Mouse (Mus musculus) forebrain, embryonic 15.5 days (tissue): Measurements from ENCODE around the gene Rgs8. TPM values are rescaled to one million over a fixed set of nuclear protein-coding genes. Genes with fewer than 3 reads are reported as not detected.

Experiments
- ATAC-seq: fragments of 200-750 bp; cut with Nextera tagmentation; replicated peaks from 2 replicates; pipeline ENCODE4 v1.8.0; 2017; ENCODE audit warnings: mild to moderate bottlenecking, moderate TSS enrichment, moderate library complexity
- H3K27ac ChIP-seq: fragments of 300-500 bp; sonication (generic); replicated peaks from 2 replicates; pipeline ENCODE4 v1.5.1; 2015; ENCODE audit warnings: mild to moderate bottlenecking, inconsistent platforms
- H3K27me3 ChIP-seq: fragments of 300-500 bp; sonication (generic); 2 replicates; pipeline ENCODE4 v1.6.1; 2015; ENCODE audit warnings: inconsistent platforms
- H3K36me3 ChIP-seq: fragments of 300-500 bp; sonication (generic); 2 replicates; pipeline ENCODE4 v1.6.1; 2015; ENCODE audit warnings: mild to moderate bottlenecking, inconsistent platforms
- H3K4me1 ChIP-seq: fragments of 300-500 bp; sonication (generic); 2 replicates; pipeline ENCODE4 v1.6.1; 2015; ENCODE audit warnings: inconsistent platforms
- H3K4me2 ChIP-seq: fragments of 300-500 bp; sonication (generic); replicated peaks from 2 replicates; pipeline ENCODE4 v1.6.1; 2015; ENCODE audit warnings: mild to moderate bottlenecking, inconsistent platforms
- H3K4me3 ChIP-seq: fragments of 300-500 bp; sonication (generic); 2 replicates; pipeline ENCODE4 v1.5.1; 2015; ENCODE audit warnings: mild to moderate bottlenecking, inconsistent platforms
- H3K9ac ChIP-seq: fragments of 300-500 bp; sonication (generic); replicated peaks from 2 replicates; pipeline ENCODE4 v1.6.1; 2015; ENCODE audit warnings: mild to moderate bottlenecking, inconsistent platforms
- H3K9me3 ChIP-seq: fragments of 300-500 bp; sonication (generic); 2 replicates; pipeline ENCODE4 v1.6.1; 2016; ENCODE audit warnings: inconsistent platforms
- WGBS: fragments of 180-500 bp; shearing (Covaris S2); methylation state at CpG from one replicate; pipeline ENCODE4 v1.1.7; 2015; ENCODE audit warnings: mixed read lengths; 5-methylcytosine and 5-hydroxymethylcytosine counted together
- polyA plus RNA-seq: library from polyadenylated mRNA; unstranded; fragments of >200 nt; fragmentation: Nextera tagmentation; extraction: Ambion mirVana; gene quantifications from 2 replicates; pipeline ENCODE4 v1.2.1, GENCODE M21; 2015

Gene Rgs8
- polyA plus RNA-seq, 1 experiment from 2014 or later, result 19.2 TPM

DNA sequence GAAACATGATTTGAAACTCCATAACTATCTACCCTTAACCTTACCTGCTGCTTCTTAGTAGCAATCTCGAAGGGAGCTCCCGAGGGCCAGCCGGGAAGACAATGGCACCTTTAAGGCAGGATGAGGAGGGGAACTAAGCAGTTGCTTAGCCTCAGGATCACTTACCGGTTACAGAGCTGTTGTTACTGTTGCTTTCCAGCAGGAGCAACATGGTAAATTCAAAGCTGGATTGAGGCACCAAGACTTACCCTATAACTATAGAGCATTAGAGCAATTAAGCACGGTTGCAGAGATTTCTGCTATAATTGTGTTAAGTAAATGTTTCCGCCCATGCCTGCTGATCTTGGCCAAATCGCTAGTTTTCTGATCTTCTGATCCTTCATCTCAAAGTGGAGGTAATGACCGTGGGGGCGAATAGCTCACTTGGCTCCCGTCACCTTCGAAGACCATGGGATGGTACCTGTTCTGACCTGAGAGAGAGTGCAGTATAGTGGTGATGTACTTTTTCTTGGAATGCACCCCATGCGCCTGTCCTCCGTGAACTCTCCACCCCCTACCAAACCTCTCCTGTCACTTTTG lies 86.7 kb downstream of the Rgs8 start:
- Histone ChIP-seq H3K4me2 (peak overlapping the region; percentile 74), H3K27me3 (no peaks in the 10 kb centered on the region), H3K9me3 (no peaks in the 10 kb centered on the region), H3K9ac (no peak overlapping the region), H3K4me1 (peaks cover 64% of the 10 kb centered on the region), H3K27ac (no peak overlapping the region), H3K36me3 (no peaks in the 10 kb centered on the region), H3K4me3 (peak overlapping the region; percentile 50)
- WGBS, result 17% methylated on average over 13 of the region's 13 CpGs
- ATAC-seq, result no peak

DNA sequence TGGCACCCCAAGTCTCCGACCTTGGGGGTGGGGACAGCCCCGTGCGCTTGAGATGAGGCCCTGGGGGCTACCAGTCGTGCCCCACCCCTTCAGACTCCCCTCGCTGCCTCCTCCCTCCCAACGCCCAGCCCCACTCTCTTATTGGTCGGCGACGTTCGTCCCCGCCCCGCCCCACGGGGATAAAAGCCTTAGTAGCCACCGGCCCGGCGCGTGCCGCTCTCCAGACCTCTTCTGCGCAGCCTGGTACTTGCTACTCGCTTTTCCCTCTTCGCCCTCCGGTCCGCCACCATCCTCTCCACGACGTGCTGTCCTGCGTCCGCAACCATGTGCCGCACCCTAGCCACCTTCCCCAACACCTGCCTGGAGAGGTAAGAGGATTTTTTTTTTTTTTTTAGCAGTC lies 87.3 kb downstream of the Rgs8 start, which contains the start of gene Rgs16:
TSS of gene Rgs16 (plus strand) at position 205 of the 400 bp plus-strand sequence.
- Histone ChIP-seq H3K4me2 (peak within 1 kb of the TSS; percentile 74), H3K9ac (peak within 1 kb of the TSS; percentile 48), H3K4me3 (peak within 1 kb of the TSS; percentile 50), H3K27ac (no peak within 1 kb of the TSS; the same call in 1 of the 2 replicates), H3K27me3 (no peaks in the 10 kb centered on the region), H3K36me3 (no peaks in the 10 kb centered on the region), H3K4me1 (peaks cover 67% of the 10 kb centered on the region), H3K9me3 (no peaks in the 10 kb centered on the region)
- peak; percentile 79 for ATAC-seq
- 2% methylated on average over 28 of the region's 28 CpGs for WGBS

DNA sequence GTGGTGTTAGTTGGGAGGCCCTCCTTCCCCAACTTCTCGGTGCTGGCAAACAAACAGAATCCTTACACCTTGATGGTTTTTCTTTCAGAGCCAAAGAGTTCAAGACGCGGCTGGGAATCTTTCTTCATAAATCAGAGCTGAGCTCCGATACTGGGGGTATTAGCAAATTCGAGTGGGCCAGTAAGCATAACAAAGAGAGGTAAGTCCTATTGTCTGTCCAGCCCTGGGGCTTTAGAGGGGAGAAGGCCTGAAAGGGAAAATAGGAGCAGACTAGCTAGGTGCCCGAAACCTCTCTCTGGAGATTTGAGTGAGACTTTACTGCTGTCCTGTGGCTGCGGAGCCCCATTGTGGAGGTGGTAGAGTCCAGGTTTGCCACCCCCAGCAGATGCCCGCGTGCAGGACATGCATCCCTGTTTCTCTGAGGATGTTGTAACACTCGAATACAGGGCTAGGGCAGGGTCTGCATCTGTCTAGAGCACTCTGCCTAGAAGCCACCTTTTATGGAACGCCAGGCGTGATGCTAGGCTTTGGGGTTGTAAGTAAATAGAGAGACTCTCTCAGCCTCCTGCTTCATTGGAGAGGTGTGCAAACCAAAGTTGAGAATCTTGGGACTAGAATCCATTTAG lies 88.1 kb downstream of the Rgs8 start:
- Histone ChIP-seq H3K4me2 (peak overlapping the region; percentile 74), H3K9ac (peak overlapping the region; percentile 48), H3K9me3 (no peaks in the 10 kb centered on the region), H3K27me3 (no peaks in the 10 kb centered on the region), H3K4me1 (peaks cover 67% of the 10 kb centered on the region), H3K4me3 (peak overlapping the region; percentile 50), H3K36me3 (no peaks in the 10 kb centered on the region), H3K27ac (no peak overlapping the region; the same call in 1 of the 2 replicates)
- WGBS, result 27% methylated on average over 12 of the region's 12 CpGs
- ATAC-seq, result no peak

DNA sequence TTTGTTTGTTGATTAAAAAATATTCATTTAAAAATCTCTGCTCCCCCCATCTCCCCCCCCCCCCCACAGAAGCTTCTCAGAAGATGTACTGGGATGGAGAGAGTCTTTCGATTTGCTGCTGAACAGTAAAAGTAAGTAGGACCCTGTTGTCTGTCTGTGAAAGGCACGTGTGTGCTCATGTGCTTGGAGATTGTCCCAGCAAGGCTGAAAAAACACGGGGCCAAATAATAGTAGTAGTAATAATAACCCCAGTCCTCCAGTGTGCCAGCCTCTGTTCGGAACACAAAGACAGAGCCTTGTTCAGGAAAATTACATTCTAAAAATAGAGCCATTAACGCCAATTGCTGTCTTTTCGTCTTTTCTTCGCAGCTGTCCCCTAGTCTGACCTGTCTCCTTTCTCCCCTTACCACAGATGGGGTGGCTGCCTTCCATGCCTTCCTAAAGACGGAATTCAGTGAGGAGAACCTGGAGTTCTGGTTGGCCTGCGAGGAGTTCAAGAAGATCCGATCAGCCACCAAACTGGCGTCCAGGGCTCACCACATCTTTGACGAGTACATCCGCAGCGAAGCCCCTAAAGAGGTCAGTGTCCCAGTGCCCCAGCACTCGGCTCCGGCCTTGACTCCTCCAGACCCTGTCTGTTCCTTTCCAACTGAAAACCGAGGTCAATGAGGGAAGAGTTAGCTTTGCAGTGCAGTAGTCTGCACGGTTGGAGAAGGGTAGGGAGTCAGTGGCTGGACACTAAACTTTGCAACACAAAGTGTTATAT lies 88.9 kb downstream of the Rgs8 start:
- peak overlapping the region; percentile 74 for H3K4me2 ChIP-seq
- no peaks in the 10 kb centered on the region for H3K9me3 ChIP-seq
- no peak overlapping the region; the same call in 1 of the 2 replicates for H3K9ac ChIP-seq
- peaks cover 62% of the 10 kb centered on the region for H3K4me1 ChIP-seq
- H3K36me3 ChIP-seq, result no peaks in the 10 kb centered on the region
- WGBS, result 49% methylated on average over 18 of the region's 18 CpGs
- H3K27ac ChIP-seq, result peak overlapping the region; percentile 3; the same call in 1 of the 2 replicates
- H3K27me3 ChIP-seq, result no peaks in the 10 kb centered on the region
- ATAC-seq, result no peak
- peak overlapping the region; percentile 50 for H3K4me3 ChIP-seq

DNA sequence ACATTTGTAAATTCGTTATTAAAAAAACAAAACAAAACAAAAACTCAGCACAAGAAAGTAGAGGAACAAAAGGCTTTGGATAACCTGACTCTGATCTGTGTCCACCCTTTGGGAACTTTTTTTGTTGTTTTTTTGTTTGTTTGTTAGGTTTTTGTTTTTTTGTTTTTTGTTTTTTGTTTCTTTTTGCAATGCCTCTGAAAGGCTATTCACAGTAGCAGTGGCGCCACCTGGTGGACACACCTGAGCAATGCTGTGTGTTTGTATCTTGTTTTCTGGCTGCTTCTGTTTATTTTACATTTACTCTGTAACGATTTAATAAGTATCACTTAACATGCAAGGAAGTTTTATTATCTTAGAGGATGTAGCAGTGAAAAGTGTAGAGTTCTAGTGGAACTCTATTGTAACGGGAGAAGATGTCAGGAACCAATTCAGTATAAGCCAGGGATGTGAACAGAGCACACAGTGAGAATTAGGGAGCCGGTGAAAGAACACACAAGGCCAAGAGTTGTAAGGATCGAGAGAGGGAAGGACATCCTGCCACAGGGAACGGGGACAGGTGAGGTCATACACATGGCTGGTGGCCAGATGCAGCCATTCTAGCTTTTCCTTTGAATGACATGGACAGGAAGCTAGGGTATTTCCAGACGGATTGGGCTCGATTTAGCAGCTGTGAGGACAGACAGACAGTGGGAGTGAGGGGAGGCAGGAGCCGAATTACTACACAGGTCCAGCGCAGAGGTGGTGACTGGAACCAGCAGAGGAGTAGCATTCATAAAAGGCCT lies 89.7 kb downstream of the Rgs8 start:
- H3K36me3 ChIP-seq, result no peaks in the 10 kb centered on the region
- H3K9me3 ChIP-seq, result no peaks in the 10 kb centered on the region
- peaks cover 59% of the 10 kb centered on the region for H3K4me1 ChIP-seq
- WGBS, result 59% methylated on average over 11 of the region's 11 CpGs
- H3K27ac ChIP-seq, result no peak overlapping the region
- peak overlapping the region; percentile 74 for H3K4me2 ChIP-seq
- no peak overlapping the region for H3K9ac ChIP-seq
- ATAC-seq, result no peak
- peak overlapping the region; percentile 50 for H3K4me3 ChIP-seq
- no peaks in the 10 kb centered on the region for H3K27me3 ChIP-seq

DNA sequence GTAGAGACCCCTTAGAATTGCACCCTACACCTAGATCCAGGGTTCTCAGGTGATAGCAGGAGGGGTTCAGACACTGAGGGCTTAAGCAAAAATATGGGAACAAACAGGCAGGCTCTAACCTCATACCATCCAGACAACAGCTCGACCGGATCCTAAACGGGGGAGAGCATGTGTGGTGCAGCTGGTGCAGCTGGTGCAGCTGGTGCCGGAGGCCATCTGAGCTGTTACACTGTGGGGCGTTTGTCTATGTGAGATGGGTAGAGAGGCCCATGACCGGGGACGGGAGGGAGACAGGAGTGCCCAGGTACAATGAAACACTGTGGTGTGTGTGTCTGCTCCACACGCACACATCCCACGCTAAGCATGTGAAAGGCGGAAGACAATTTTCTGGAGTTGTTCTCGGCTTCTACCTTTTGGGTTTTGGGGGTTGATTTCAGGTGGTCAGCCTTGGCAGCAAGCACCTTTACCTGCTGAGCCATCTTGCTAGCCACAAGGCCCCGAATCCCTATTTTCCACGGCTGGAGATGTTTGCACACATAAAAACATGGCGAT lies 93.4 kb downstream of the Rgs8 start:
- no peak overlapping the region for H3K27ac ChIP-seq

DNA sequence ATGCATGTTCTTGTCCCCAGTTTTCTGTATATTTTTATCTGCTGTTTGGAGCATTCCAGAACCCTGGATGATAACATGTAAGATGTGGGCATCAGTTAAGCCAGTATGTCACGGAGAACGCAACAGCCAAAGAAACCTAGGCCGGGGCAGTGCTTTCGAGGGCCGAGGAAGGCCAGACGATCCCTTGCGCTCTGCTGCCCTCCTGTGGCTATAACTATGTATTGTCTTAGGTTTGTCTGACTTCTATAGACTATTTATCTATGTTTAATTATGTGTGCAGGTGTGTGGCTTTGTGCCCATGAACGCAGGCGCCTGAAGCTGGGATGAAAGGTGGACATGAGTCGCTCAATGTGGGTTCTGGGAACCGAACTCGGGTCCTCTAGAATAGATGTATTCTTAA lies 93.9 kb downstream of the Rgs8 start:
- no peak overlapping the region for H3K27ac ChIP-seq
- no peak for ATAC-seq
- WGBS, result 5% methylated on average over 12 of the region's 12 CpGs
- H3K27me3 ChIP-seq, result no peaks in the 10 kb centered on the region
- no peaks in the 10 kb centered on the region for H3K9me3 ChIP-seq
- H3K4me1 ChIP-seq, result peaks cover 65% of the 10 kb centered on the region
- no peak overlapping the region for H3K9ac ChIP-seq
- no peaks in the 10 kb centered on the region for H3K36me3 ChIP-seq
- H3K4me2 ChIP-seq, result no peak overlapping the region
- H3K4me3 ChIP-seq, result no peak overlapping the region

More for the DNA sequence above, 93.4 kb downstream of the Rgs8 start:
- WGBS, result 71% methylated on average over 14 of the region's 14 CpGs
- H3K36me3 ChIP-seq, result no peaks in the 10 kb centered on the region
- peak; percentile 9; the same call in 1 of the 2 replicates for ATAC-seq
- no peaks in the 10 kb centered on the region for H3K27me3 ChIP-seq
- H3K4me2 ChIP-seq, result no peak overlapping the region
- H3K9me3 ChIP-seq, result no peaks in the 10 kb centered on the region
- no peak overlapping the region for H3K4me3 ChIP-seq
- peaks cover 64% of the 10 kb centered on the region for H3K4me1 ChIP-seq
- no peak overlapping the region for H3K9ac ChIP-seq

DNA sequence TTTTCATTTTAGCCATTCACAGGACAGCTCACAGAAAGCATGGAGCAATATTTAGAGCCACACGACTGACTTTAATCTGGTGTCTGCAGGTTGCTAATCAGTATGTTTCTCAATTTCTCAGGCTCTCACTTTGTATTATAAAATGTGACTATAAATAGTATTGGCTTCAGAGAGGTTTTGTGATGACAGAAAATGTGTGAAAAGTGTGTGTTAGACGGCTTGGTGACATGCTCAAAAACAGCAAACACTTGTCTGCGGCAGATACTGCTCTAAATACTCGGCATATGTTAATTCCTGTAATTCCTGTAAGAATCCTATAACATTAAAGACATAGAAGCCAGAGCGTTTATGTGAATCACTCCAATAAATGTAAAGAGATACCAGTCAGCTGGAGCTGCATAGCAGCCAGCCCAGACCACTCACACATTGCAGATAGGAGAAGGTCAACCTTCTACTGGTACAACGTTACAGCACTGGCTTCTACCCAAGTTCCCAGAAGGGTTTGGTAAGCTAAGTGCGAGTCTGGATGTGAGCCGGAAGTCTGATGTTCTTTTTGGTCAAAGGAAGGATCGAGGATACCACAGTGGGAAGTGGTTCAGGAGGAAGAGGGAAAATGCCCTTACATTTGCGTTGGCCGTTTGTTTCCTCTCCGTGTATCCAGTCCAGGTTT lies 95.2 kb downstream of the Rgs8 start:
- H3K9ac ChIP-seq, result no peak overlapping the region
- peaks cover 63% of the 10 kb centered on the region for H3K4me1 ChIP-seq
- H3K27me3 ChIP-seq, result no peaks in the 10 kb centered on the region
- H3K9me3 ChIP-seq, result no peaks in the 10 kb centered on the region
- H3K4me3 ChIP-seq, result no peak overlapping the region
- H3K36me3 ChIP-seq, result no peaks in the 10 kb centered on the region
- WGBS, result 59% methylated on average over 12 of the region's 12 CpGs
- ATAC-seq, result no peak
- H3K27ac ChIP-seq, result peak overlapping the region; percentile 84
- H3K4me2 ChIP-seq, result peak overlapping the region; percentile 51; the same call in 1 of the 2 replicates

DNA sequence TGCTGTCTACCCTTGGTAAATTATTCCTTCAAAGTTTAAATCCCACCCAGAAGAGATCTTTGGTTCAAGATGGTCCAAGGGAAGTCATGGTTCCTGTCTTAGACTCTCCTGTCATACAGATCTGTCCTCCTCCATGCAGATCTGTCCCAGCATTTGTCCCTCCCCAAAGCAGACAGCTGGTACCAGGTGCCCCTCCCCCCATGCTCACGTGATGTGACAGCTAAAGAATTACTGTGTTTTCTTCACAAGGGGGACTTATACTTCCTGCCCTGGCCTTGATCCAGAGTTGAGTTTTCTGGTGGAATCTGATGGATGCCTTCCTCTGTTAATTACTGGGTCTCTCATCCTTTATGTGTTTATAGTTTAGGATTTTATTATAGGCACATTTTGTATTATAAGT lies 95.7 kb downstream of the Rgs8 start:
- peak; percentile 9; the same call in 1 of the 2 replicates for ATAC-seq
- Histone ChIP-seq H3K36me3 (0 out of 2 replicates have a peak, but pooled peaks cover 2% of the 10 kb centered on the region), H3K4me1 (peaks cover 59% of the 10 kb centered on the region), H3K27me3 (no peaks in the 10 kb centered on the region), H3K9ac (no peak overlapping the region), H3K4me2 (peak overlapping the region; percentile 51; the same call in 1 of the 2 replicates), H3K27ac (peak overlapping the region; percentile 84), H3K9me3 (no peaks in the 10 kb centered on the region), H3K4me3 (no peak overlapping the region)
- 0% methylated on average over 1 of the region's 1 CpGs for WGBS

DNA sequence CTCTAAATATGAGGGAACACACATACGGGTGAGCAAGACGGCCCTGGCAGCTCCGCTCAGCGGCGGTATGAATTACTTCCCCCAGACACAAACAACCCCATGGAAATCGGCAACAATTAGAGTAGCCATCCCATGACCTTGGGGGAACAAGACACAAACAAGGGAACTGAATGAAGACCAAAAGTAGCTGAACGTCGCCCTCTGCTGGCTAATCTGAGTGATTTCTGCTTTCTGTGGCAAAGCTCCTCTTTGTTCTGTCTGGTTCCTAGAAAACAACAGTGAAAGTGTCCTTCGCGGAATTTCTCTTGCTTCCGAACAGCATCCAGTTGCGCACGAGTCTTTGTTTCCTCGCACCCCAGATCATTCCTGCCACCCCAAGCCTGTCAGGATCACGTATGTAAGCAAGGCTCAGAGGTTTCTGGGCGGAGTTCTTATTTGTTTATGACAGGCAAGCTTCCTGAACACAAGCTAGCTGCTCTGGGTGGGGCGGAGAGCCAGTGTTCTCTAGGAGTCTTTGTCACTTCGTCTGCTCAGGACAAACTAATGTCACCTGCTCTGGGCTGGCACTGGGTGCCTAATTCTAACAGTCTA lies 96.5 kb downstream of the Rgs8 start, which contains the start of gene Rnasel:
TSS of gene Rnasel (plus strand) at position 216 of the 591 bp plus-strand sequence.
- H3K27me3 ChIP-seq, result no peaks in the 10 kb centered on the region
- peak within 1 kb of the TSS; percentile 46 for H3K4me3 ChIP-seq
- no peaks in the 10 kb centered on the region for H3K9me3 ChIP-seq
- H3K27ac ChIP-seq, result peak within 1 kb of the TSS; percentile 84
- peaks cover 51% of the 10 kb centered on the region for H3K4me1 ChIP-seq
- 2% methylated on average over 18 of the region's 18 CpGs for WGBS
- 0 out of 2 replicates have a peak, but pooled peaks cover 5% of the 10 kb centered on the region for H3K36me3 ChIP-seq
- peak within 1 kb of the TSS; percentile 51 for H3K4me2 ChIP-seq
- ATAC-seq, result peak; percentile 65
- H3K9ac ChIP-seq, result peak within 1 kb of the TSS; percentile 73
